Mouse (Mus musculus): Measurements from ENCODE around the gene Nrxn3. TPM values are rescaled to one million over a fixed set of nuclear protein-coding genes. Genes with fewer than 3 reads are reported as not detected.

The Nrxn3 gene
- polyA plus RNA-seq, 1 experiment from 2014 or later, result 96.7 TPM

GRCm38 (mm10) chr12:90027023-90027422, 1304.3 kb downstream of the Nrxn3 start:
- ATAC-seq (ENCODE audit: low FRiP score), result no peak
- H3K4me2 ChIP-seq, result no peak overlapping the region
- no peaks in the 10 kb centered on the region for H3K36me3 ChIP-seq
- no peaks in the 10 kb centered on the region for H3K4me1 ChIP-seq
- H3K9ac ChIP-seq (replicated peaks), result no peak overlapping the region
- no peaks in the 10 kb centered on the region for H3K9me3 ChIP-seq (replicated peaks)
- H3K27me3 ChIP-seq (replicated peaks), result no peaks in the 10 kb centered on the region
- no peak overlapping the region for H3K27ac ChIP-seq (replicated peaks)
- 43% methylated on average over 3 of the region's 3 CpGs for WGBS
- H3K4me3 ChIP-seq (replicated peaks), result no peak overlapping the region

GRCm38 (mm10) chr12:90041038-90041437, 1318.4 kb downstream of the Nrxn3 start:
- no peaks in the 10 kb centered on the region for H3K27me3 ChIP-seq (replicated peaks)
- peaks cover 4% of the 10 kb centered on the region; the same call in 1 of the 2 replicates for H3K4me1 ChIP-seq
- H3K4me2 ChIP-seq, result no peak overlapping the region
- 38% methylated on average over 1 of the region's 1 CpGs for WGBS
- no peaks in the 10 kb centered on the region for H3K36me3 ChIP-seq
- no peaks in the 10 kb centered on the region for H3K9me3 ChIP-seq (replicated peaks)
- no peak overlapping the region for H3K27ac ChIP-seq (replicated peaks)
- H3K4me3 ChIP-seq (replicated peaks), result no peak overlapping the region
- ATAC-seq (ENCODE audit: low FRiP score), result no peak
- no peak overlapping the region for H3K9ac ChIP-seq (replicated peaks)

- ATAC-seq (ENCODE audit: low FRiP score), result no peak
- 94% methylated on average over 5 of the region's 5 CpGs for WGBS
- no peaks in the 10 kb centered on the region for H3K27me3 ChIP-seq (replicated peaks)
- H3K36me3 ChIP-seq, result no peaks in the 10 kb centered on the region
- H3K4me1 ChIP-seq, result peaks cover 3% of the 10 kb centered on the region; the same call in 1 of the 2 replicates
- no peak overlapping the region for H3K27ac ChIP-seq (replicated peaks)
- H3K9me3 ChIP-seq (replicated peaks), result no peaks in the 10 kb centered on the region
- no peak overlapping the region for H3K4me2 ChIP-seq
- no peak overlapping the region for H3K4me3 ChIP-seq (replicated peaks)
- H3K9ac ChIP-seq (replicated peaks), result no peak overlapping the region
These were observed 1333.6 kb downstream of the Nrxn3 start for GRCm38 (mm10) chr12:90056256-90056655.

GRCm38 (mm10) chr12:90059786-90060185, 1337.1 kb downstream of the Nrxn3 start:
- H3K9ac ChIP-seq (replicated peaks), result no peak overlapping the region
- H3K36me3 ChIP-seq, result no peaks in the 10 kb centered on the region
- H3K27ac ChIP-seq (replicated peaks), result no peak overlapping the region

GRCm38 (mm10) chr12:90061312-90061711, 1338.6 kb downstream of the Nrxn3 start:
- Histone ChIP-seq H3K4me3 (replicated peaks) (no peak overlapping the region), H3K9ac (replicated peaks) (no peak overlapping the region)
- WGBS, result 12% methylated on average over 3 of the region's 3 CpGs

More at GRCm38 (mm10) chr12:90059786-90060185, 1337.1 kb downstream of the Nrxn3 start:
- H3K9me3 ChIP-seq (replicated peaks), result no peaks in the 10 kb centered on the region
- no peak overlapping the region for H3K4me3 ChIP-seq (replicated peaks)
- peaks cover 14% of the 10 kb centered on the region for H3K4me1 ChIP-seq
- H3K4me2 ChIP-seq, result no peak overlapping the region
- no peaks in the 10 kb centered on the region for H3K27me3 ChIP-seq (replicated peaks)
- 85% methylated on average over 3 of the region's 3 CpGs for WGBS
- ATAC-seq (ENCODE audit: low FRiP score), result no peak

GRCm38 (mm10) chr12:90062219-90062618, 1339.5 kb downstream of the Nrxn3 start:
- no peak for ATAC-seq (ENCODE audit: low FRiP score)
- 41% methylated on average over 5 of the region's 5 CpGs for WGBS
- Histone ChIP-seq H3K36me3 (no peaks in the 10 kb centered on the region), H3K4me1 (peaks cover 14% of the 10 kb centered on the region), H3K4me2 (no peak overlapping the region), H3K27me3 (replicated peaks) (no peaks in the 10 kb centered on the region), H3K9ac (replicated peaks) (no peak overlapping the region), H3K27ac (replicated peaks) (0 out of 2 replicates have a peak overlapping the region, but pooled peaks have one; percentile 18), H3K9me3 (replicated peaks) (no peaks in the 10 kb centered on the region), H3K4me3 (replicated peaks) (no peak overlapping the region)

More at GRCm38 (mm10) chr12:90061312-90061711, 1338.6 kb downstream of the Nrxn3 start:
- Histone ChIP-seq H3K27me3 (replicated peaks) (no peaks in the 10 kb centered on the region), H3K36me3 (no peaks in the 10 kb centered on the region), H3K4me2 (no peak overlapping the region), H3K27ac (replicated peaks) (peak overlapping the region; percentile 56), H3K4me1 (peaks cover 14% of the 10 kb centered on the region), H3K9me3 (replicated peaks) (no peaks in the 10 kb centered on the region)
- peak; percentile 61 for ATAC-seq (ENCODE audit: low FRiP score)

GRCm38 (mm10) chr12:90063443-90063842, 1340.8 kb downstream of the Nrxn3 start:
- H3K27ac ChIP-seq (replicated peaks), result no peak overlapping the region
- H3K4me3 ChIP-seq (replicated peaks), result no peak overlapping the region
- H3K4me2 ChIP-seq, result no peak overlapping the region
- H3K9ac ChIP-seq (replicated peaks), result no peak overlapping the region
- ATAC-seq (ENCODE audit: low FRiP score), result no peak
- H3K27me3 ChIP-seq (replicated peaks), result no peaks in the 10 kb centered on the region
- H3K36me3 ChIP-seq, result no peaks in the 10 kb centered on the region
- peaks cover 14% of the 10 kb centered on the region for H3K4me1 ChIP-seq
- 60% methylated on average over 2 of the region's 2 CpGs for WGBS
- H3K9me3 ChIP-seq (replicated peaks), result no peaks in the 10 kb centered on the region

- Histone ChIP-seq H3K9me3 (replicated peaks) (no peaks in the 10 kb centered on the region), H3K4me2 (no peak overlapping the region), H3K27me3 (replicated peaks) (no peaks in the 10 kb centered on the region), H3K36me3 (no peaks in the 10 kb centered on the region), H3K27ac (replicated peaks) (no peak overlapping the region), H3K4me1 (0 out of 2 replicates have a peak, but pooled peaks cover 5% of the 10 kb centered on the region), H3K4me3 (replicated peaks) (no peak overlapping the region), H3K9ac (replicated peaks) (no peak overlapping the region)
- no peak for ATAC-seq (ENCODE audit: low FRiP score)
These were observed 1363.2 kb downstream of the Nrxn3 start for GRCm38 (mm10) chr12:90085862-90086261.

GRCm38 (mm10) chr12:90095754-90096153, 1373.1 kb downstream of the Nrxn3 start:
- Histone ChIP-seq H3K4me3 (replicated peaks) (no peak overlapping the region), H3K4me2 (no peak overlapping the region), H3K9me3 (replicated peaks) (no peaks in the 10 kb centered on the region), H3K27me3 (replicated peaks) (no peaks in the 10 kb centered on the region), H3K9ac (replicated peaks) (no peak overlapping the region), H3K4me1 (no peaks in the 10 kb centered on the region), H3K36me3 (no peaks in the 10 kb centered on the region), H3K27ac (replicated peaks) (no peak overlapping the region)
- 67% methylated on average over 1 of the region's 1 CpGs for WGBS
- ATAC-seq (ENCODE audit: low FRiP score), result no peak

- Histone ChIP-seq H3K4me2 (no peak overlapping the region), H3K27me3 (replicated peaks) (no peaks in the 10 kb centered on the region), H3K27ac (replicated peaks) (no peak overlapping the region)
These were observed 1390.7 kb downstream of the Nrxn3 start for GRCm38 (mm10) chr12:90113351-90113791.

GRCm38 (mm10) chr12:90131927-90132869, 1409.5 kb downstream of the Nrxn3 start:
- peak; percentile 87 for ATAC-seq (ENCODE audit: low FRiP score)
- H3K27ac ChIP-seq (replicated peaks), result peak overlapping the region; percentile 60
- no peaks in the 10 kb centered on the region for H3K36me3 ChIP-seq
- H3K4me2 ChIP-seq, result no peak overlapping the region
- no peaks in the 10 kb centered on the region for H3K9me3 ChIP-seq (replicated peaks)
- H3K4me3 ChIP-seq (replicated peaks), result no peak overlapping the region
- H3K4me1 ChIP-seq, result peaks cover 12% of the 10 kb centered on the region
- no peaks in the 10 kb centered on the region for H3K27me3 ChIP-seq (replicated peaks)
- 29% methylated on average over 5 of the region's 5 CpGs for WGBS
- H3K9ac ChIP-seq (replicated peaks), result no peak overlapping the region

More at GRCm38 (mm10) chr12:90113351-90113791, 1390.7 kb downstream of the Nrxn3 start:
- Histone ChIP-seq H3K9ac (replicated peaks) (no peak overlapping the region), H3K9me3 (replicated peaks) (no peaks in the 10 kb centered on the region), H3K4me3 (replicated peaks) (no peak overlapping the region), H3K4me1 (no peaks in the 10 kb centered on the region), H3K36me3 (no peaks in the 10 kb centered on the region)
- ATAC-seq (ENCODE audit: low FRiP score), result peak; percentile 31; the same call in 1 of the 2 replicates

GRCm38 (mm10) chr12:90142011-90142410, 1419.3 kb downstream of the Nrxn3 start:
- Histone ChIP-seq H3K9me3 (replicated peaks) (no peaks in the 10 kb centered on the region), H3K4me3 (replicated peaks) (no peak overlapping the region), H3K27me3 (replicated peaks) (no peaks in the 10 kb centered on the region), H3K9ac (replicated peaks) (no peak overlapping the region), H3K36me3 (no peaks in the 10 kb centered on the region), H3K4me1 (peaks cover 13% of the 10 kb centered on the region), H3K27ac (replicated peaks) (no peak overlapping the region; the same call in 1 of the 2 replicates), H3K4me2 (no peak overlapping the region)
- no peak for ATAC-seq (ENCODE audit: low FRiP score)
- WGBS, result 57% methylated on average over 2 of the region's 2 CpGs

Measured in neural tube, embryonic 15.5 days (tissue).